Mouse (Mus musculus) CD4-positive, CD25-positive, alpha-beta regulatory T cell, adult 9 weeks (primary cell): ENCODE measurements around the gene Susd2. TPM values are rescaled to one million over a fixed set of nuclear protein-coding genes. Genes with fewer than 3 reads are reported as not detected.

Source experiments
- polyA plus RNA-seq: library from polyadenylated mRNA; unstranded; fragments of 100-300 nt; shearing (Covaris generic); gene quantifications from one replicate; pipeline ENCODE4 v1.2.1, GENCODE M21; 2017

The Susd2 gene
- 20.7 TPM for polyA plus RNA-seq

DNA sequence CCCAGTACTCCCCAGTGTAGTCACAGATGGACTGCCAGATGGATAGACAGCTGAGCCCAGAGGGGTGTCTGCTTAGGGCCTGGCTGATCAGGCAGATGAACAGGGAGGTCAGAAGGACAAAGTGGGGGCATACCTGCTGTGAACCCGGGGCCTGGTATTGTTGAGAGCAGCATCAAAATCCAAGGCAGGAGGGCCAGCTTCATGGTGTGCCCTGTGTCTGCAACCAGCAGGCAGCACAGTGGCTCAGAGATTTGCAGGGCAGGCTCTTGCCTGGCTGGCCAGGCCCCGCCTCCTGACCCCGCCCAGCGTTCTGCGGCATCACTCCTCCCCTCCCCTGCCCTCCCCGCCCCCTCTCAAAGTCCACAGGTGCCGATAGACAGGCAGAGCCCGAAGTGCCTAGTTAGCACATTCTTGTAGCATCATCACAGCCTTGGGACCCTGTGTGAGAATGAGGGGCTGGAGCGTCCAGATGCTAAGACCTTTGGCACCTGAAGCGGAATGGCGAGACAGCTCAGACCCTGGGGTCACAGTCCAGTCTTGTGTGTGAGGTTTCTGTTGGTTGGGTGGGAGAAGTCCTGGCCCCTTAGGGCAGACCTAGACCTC is at the start of gene Susd2:
TSS of gene Susd2 (minus strand) at position 268 of the 603 bp plus-strand sequence.

DNA sequence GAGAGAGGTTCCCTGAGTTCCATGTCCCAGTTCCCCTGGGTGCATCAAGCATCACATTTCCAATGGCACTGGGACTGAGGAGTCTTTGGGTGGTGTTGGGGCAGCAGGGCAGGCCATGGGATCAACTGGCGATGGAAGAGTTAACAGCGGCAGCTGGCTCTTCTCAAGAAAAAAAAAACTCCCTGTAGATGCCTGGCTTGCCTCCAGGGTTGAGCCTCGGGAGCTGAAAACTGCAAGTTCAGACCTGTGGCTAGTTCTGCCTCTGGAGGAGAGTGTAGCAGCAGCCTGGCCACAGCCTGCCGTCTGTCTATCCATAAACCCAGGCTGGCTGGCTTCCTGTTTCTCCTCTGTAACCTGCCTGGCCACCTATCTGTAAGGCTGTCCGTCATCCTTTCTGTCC is 54.7 kb downstream of the Susd2 start, which contains the start of gene Ggt5:
TSS of gene Ggt5 (plus strand) at position 212 of the 400 bp plus-strand sequence.

Other genes with a start within 250 kb of the Susd2 start
- 0.20 TPM for gene Upb1, start 242.9 kb downstream of the Susd2 start, polyA plus RNA-seq
- gene Snrpd3, start 126.5 kb downstream of the Susd2 start, polyA plus RNA-seq = 255 TPM
- 25.7 TPM for gene Gucd1, start 126.0 kb downstream of the Susd2 start, polyA plus RNA-seq
- gene Lrrc75b, start 83.7 kb downstream of the Susd2 start, polyA plus RNA-seq = 0.43 TPM
- 5.2 TPM for gene Ggt1, start 82.4 kb downstream of the Susd2 start, polyA plus RNA-seq
- 8.3 TPM for gene Ggt5, start 54.7 kb downstream of the Susd2 start, polyA plus RNA-seq
- gene Cabin1, start 120.3 kb upstream of the Susd2 start, polyA plus RNA-seq = 58.5 TPM
- gene Ddt, start 129.4 kb upstream of the Susd2 start, polyA plus RNA-seq = 89.5 TPM
- 0.55 TPM for gene Gm20441, start 136.9 kb upstream of the Susd2 start, polyA plus RNA-seq
- gene Gstt3, start 137.4 kb upstream of the Susd2 start, polyA plus RNA-seq = 7.5 TPM
- not detected for gene Gstt1, start 154.6 kb upstream of the Susd2 start, polyA plus RNA-seq
- gene Gstt4, start 178.5 kb upstream of the Susd2 start, polyA plus RNA-seq = not detected
- gene Gstt2, start 193.4 kb upstream of the Susd2 start, polyA plus RNA-seq = 61.7 TPM
- gene Mif, start 216.2 kb upstream of the Susd2 start, polyA plus RNA-seq = 727 TPM
- 2.3 TPM for gene Derl3, start 249.4 kb upstream of the Susd2 start, polyA plus RNA-seq